Mouse (Mus musculus) C2C12 (cell line): ENCODE results near the gene Dchs1.

ENCODE experiments used
- CTCF ChIP-seq: IDR thresholded peaks from one replicate; pipeline ENCODE4 v1.5.1; 2011; ENCODE audit not compliant: control insufficient read depth, insufficient read depth, insufficient read length
- FOSL1 ChIP-seq: IDR thresholded peaks from one replicate; pipeline ENCODE4 v1.8.0; 2011; ENCODE audit warnings: mild to moderate bottlenecking, low read length; ENCODE audit not compliant: poor library complexity, insufficient read depth, severe bottlenecking
- MYOD1 ChIP-seq: IDR thresholded peaks from one replicate; pipeline ENCODE4 v1.6.1; 2011; ENCODE audit warnings: low read depth; ENCODE audit not compliant: control insufficient read depth, insufficient read length
- USF1 ChIP-seq: IDR thresholded peaks from one replicate; pipeline ENCODE4 v1.6.1; 2011; ENCODE audit warnings: low read depth, mild to moderate bottlenecking, control low read depth, moderate library complexity

DNA sequence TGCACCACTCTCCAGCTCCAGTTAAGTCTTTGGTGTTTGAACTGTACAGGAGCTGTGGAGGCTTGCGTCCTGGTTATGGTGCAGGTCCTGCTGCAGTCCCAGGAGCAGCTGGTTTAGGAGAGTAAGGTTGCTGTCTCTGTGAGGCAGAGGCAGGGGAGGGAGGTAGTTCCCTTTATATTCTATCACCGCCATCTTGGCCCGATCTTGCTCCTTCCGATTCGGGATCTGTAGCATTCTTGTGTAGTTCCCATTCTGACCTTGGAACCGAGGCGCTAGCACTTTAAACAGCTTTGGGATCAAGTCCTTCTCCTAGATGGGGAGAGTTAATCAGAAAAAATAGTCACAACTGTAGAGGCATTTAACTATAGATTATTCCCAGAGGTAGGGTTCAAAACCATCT, 22.4 kb upstream of the Dchs1 start:
- TF ChIP-seq MYOD1 (no peak), USF1 (no peak), CTCF (no peak), FOSL1 (no peak)
